Comparison of ENCODE assay signal across 8 mouse cellular contexts in the genomic region with DNA sequence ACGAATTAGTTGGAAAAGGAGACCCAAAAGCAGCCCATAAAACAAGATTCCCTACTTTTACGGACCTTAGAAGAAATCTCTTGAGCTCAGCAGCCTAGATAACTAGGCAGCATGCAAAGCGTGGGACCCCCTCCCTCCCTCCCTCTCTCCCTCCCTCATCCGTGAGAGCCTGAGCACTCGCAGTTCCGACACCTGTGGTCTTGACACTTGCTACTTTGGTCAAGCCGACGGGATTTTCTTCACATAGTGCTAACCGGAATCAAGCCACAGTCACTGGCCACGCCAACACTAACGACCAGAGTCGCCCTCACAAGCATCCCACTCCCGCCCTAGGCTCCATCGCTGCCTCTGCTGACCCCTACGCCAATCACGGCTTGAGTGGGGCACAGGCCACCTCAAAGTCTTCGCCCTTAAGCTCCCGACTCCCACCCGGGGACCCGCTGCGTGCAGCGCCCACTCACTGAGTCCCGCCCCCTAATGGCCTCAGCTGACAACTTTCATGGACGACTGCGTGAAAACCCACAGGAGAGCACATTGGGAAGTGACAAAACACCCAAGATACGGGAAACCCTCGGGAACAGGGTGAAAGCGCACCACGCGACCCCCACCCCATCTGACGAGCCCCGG. TPM values are rescaled to one million over a fixed set of nuclear protein-coding genes. Genes with fewer than 3 reads are reported as not detected.
DNase-seq lines count a peak whose midpoint lies in the region; ATAC-seq and TF ChIP-seq lines count a peak whose summit lies in the region.

No protein-coding gene starts in this region.

- peaks cover 3% of the 10 kb centered on the region; the same call in 1 of the 2 replicates for H3K79me2 ChIP-seq in liver, adult 2 months (ENCODE audit: control insufficient read depth, insufficient read depth, low read length)

- 1% methylated on average over 32 of the region's 32 CpGs for WGBS in liver, adult 2 months
- WGBS in hindbrain, embryonic 10.5 days, result 2% methylated on average over 32 of the region's 32 CpGs

- no peak for TF ChIP-seq POLR2A in liver, adult 2 months (IDR thresholded peaks at IDR 0.05; ENCODE audit: extremely low read depth, insufficient read depth, low read length)

- peaks cover 28% of the 10 kb centered on the region for H3K36me3 ChIP-seq in liver, adult 2 months (ENCODE audit: control insufficient read depth, insufficient read depth, low read length)
- peaks cover 32% of the 10 kb centered on the region for H3K36me3 ChIP-seq in hindbrain, embryonic 10.5 days

- TF ChIP-seq CTCF in liver, adult 2 months (IDR thresholded peaks at IDR 0.05; ENCODE audit: low read depth, low read length), result no peak; the same call in 1 of the 2 replicates

- H3K4me3 ChIP-seq in liver, adult 2 months (ENCODE audit: insufficient read depth, low read depth, low read length), result peak overlapping the region; percentile 84
- peak overlapping the region; percentile 89 for H3K4me3 ChIP-seq in hindbrain, embryonic 10.5 days

- H3K27me3 ChIP-seq in liver, adult 2 months (ENCODE audit: control insufficient read depth, insufficient read depth, low read length), result no peaks in the 10 kb centered on the region
- H3K27me3 ChIP-seq in hindbrain, embryonic 10.5 days (ENCODE audit: insufficient read depth, poor library complexity, severe bottlenecking), result no peaks in the 10 kb centered on the region

- peak; percentile 38 for ATAC-seq in megakaryocyte progenitor cell, adult 5-6 weeks (replicated peaks; ENCODE audit: poor library complexity)

- peaks cover 4% of the 10 kb centered on the region; the same call in 1 of the 2 replicates for H3K4me1 ChIP-seq in liver, adult 2 months (ENCODE audit: control insufficient read depth, insufficient read depth, low read length)
- peaks cover 14% of the 10 kb centered on the region for H3K4me1 ChIP-seq in hindbrain, embryonic 10.5 days (replicated peaks)

- peak; percentile 8 for DNase-seq in liver, adult 2 months (ENCODE audit: extremely low read depth, low read depth, low spot score)
- no peak for DNase-seq in liver
- peak; percentile 26 for DNase-seq in c-Kit-negative CD71-positive TER-119-positive erythroid progenitor cells, embryonic 14.5 days (ENCODE audit: low read depth, low spot score)
- no peak for DNase-seq in hindbrain, embryonic 10.5 days (ENCODE audit: low spot score)
- DNase-seq in frontal cortex, postnatal 14 days (ENCODE audit: low spot score in 2 of 2), result no peak
- DNase-seq in layer of hippocampus, adult 9-10 months (ENCODE audit: low spot score), result no peak
- no peak for DNase-seq in urinary bladder, adult 2 months (ENCODE audit: low spot score)

- H3K9me3 ChIP-seq in hindbrain, embryonic 10.5 days, result 0 out of 2 replicates have a peak, but pooled peaks cover 3% of the 10 kb centered on the region

- H3K27ac ChIP-seq in liver, adult 2 months (replicated peaks; ENCODE audit: insufficient read depth, low read depth, low read length), result peak overlapping the region; percentile 66
- peak overlapping the region; percentile 88 for H3K27ac ChIP-seq in hindbrain, embryonic 10.5 days

- H3K9ac ChIP-seq in liver, adult 2 months (ENCODE audit: low read depth, low read length), result peak overlapping the region; percentile 90

RNA-seq across cellular contexts. Expression of a gene that starts 0.6 kb away (rescaled TPM):
- 12.1 and 12.2 TPM in 2 replicates for total RNA-seq in liver, adult 2 months (2014; rRNA removed)
- polyA plus RNA-seq in liver, adult 2 months (2012; rRNA removed), result 1.7 and 1.8 TPM in 2 replicates
- polyA plus RNA-seq in hindbrain, embryonic 10.5 days (2016; fragmentation: Nextera tagmentation; extraction: Ambion mirVana), result 7.8 and 9.8 TPM in 2 replicates
- total RNA-seq in megakaryocyte progenitor cell, adult 5-6 weeks (2015), result 26.5 and 26.8 TPM in 2 replicates
- total RNA-seq in megakaryocyte progenitor cell, adult 5-6 weeks (2017), result 19.4 and 19.7 TPM in 2 replicates
- polyA plus RNA-seq in urinary bladder, adult 2 months (2012; rRNA removed), result 11.9 and 13.1 TPM in 2 replicates

RNA-seq across cellular contexts. Expression of a gene that starts 38.6 kb away (rescaled TPM):
- 0.09 and 0.27 TPM in 2 replicates for total RNA-seq in liver, adult 2 months (2014; rRNA removed)
- polyA plus RNA-seq in liver, adult 2 months (2012; rRNA removed), result 0.05 and 0.10 TPM in 2 replicates
- 0.27 and 0.30 TPM in 2 replicates for polyA plus RNA-seq in hindbrain, embryonic 10.5 days (2016; fragmentation: Nextera tagmentation; extraction: Ambion mirVana)
- total RNA-seq in megakaryocyte progenitor cell, adult 5-6 weeks (2015), result 24.3 and 26.3 TPM in 2 replicates
- total RNA-seq in megakaryocyte progenitor cell, adult 5-6 weeks (2017), result 24.8 and 24.9 TPM in 2 replicates
- 0.30 and 0.50 TPM in 2 replicates for polyA plus RNA-seq in urinary bladder, adult 2 months (2012; rRNA removed)

Comparison
In these comparisons a context has a peak if more than half of its experiments do, and no peak if none do; other contexts are left out.
1. DNase-seq: peak in liver, adult 2 months (single experiment) and c-Kit-negative CD71-positive TER-119-positive erythroid progenitor cells, embryonic 14.5 days (single experiment); none in liver (single experiment), hindbrain, embryonic 10.5 days (single experiment), frontal cortex, postnatal 14 days (0 of 2), layer of hippocampus, adult 9-10 months (single experiment) and urinary bladder, adult 2 months (single experiment).